Mouse (Mus musculus) heart, embryonic 16.5 days (tissue): ENCODE measurements around the gene Pgrmc1. TPM values are rescaled to one million over a fixed set of nuclear protein-coding genes. Genes with fewer than 3 reads are reported as not detected.
"Not testable (repeated sequence)": the region's sequence is repeated elsewhere in the genome, so short reads cannot be mapped to it uniquely, and the experiment has no call there.

Source experiments
- ATAC-seq: fragments of 200-750 bp; cut with Nextera tagmentation; replicated peaks from 2 replicates; pipeline ENCODE4 v1.8.0; 2017; ENCODE audit warnings: moderate number of reproducible peaks; ENCODE audit not compliant: insufficient read depth, low FRiP score; ENCODE audit errors: extremely low read depth
- H3K27ac ChIP-seq: fragments of 300-500 bp; sonication (generic); 2 replicates; pipeline ENCODE4 v1.5.1; 2014; ENCODE audit warnings: mild to moderate bottlenecking, low read length, control low read depth, moderate library complexity
- H3K27me3 ChIP-seq: fragments of 300-500 bp; sonication (generic); 2 replicates; pipeline ENCODE4 v1.6.1; 2014; ENCODE audit warnings: low read length, mixed read lengths; ENCODE audit not compliant: control insufficient read depth, insufficient read depth
- H3K36me3 ChIP-seq: fragments of 300-500 bp; sonication (generic); 2 replicates; pipeline ENCODE4 v1.6.1; 2014; ENCODE audit not compliant: control insufficient read depth, insufficient read depth
- H3K4me1 ChIP-seq: fragments of 300-500 bp; sonication (generic); 2 replicates; pipeline ENCODE4 v1.6.1; 2014; ENCODE audit warnings: low read length, mixed read lengths; ENCODE audit not compliant: control insufficient read depth, insufficient read depth
- H3K4me2 ChIP-seq: fragments of 300-500 bp; sonication (generic); 2 replicates; pipeline ENCODE4 v1.6.1; 2014; ENCODE audit warnings: low read depth, mild to moderate bottlenecking, control low read depth, low read length
- H3K4me3 ChIP-seq: fragments of 300-500 bp; sonication (generic); 2 replicates; pipeline ENCODE4 v1.5.1; 2014; ENCODE audit warnings: mild to moderate bottlenecking, control low read depth, low read length
- H3K9ac ChIP-seq: fragments of 300-500 bp; sonication (generic); 2 replicates; pipeline ENCODE4 v1.6.1; 2014; ENCODE audit warnings: low read length, control low read depth
- H3K9me3 ChIP-seq: fragments of 300-500 bp; sonication (generic); replicated peaks from 2 replicates; pipeline ENCODE4 v1.6.1; 2016; ENCODE audit warnings: low read length; ENCODE audit not compliant: control insufficient read depth
- WGBS: fragments of 180-500 bp; shearing (Covaris S2); extraction: QIAGEN DNeasy Blood & Tissue Kit; methylation state at CpG from one replicate; pipeline ENCODE4 v1.1.7; 2014; 5-methylcytosine and 5-hydroxymethylcytosine counted together
- polyA plus RNA-seq: library from polyadenylated mRNA; unstranded; fragments of >200 nt; fragmentation: Nextera tagmentation; extraction: Ambion mirVana; gene quantifications from 2 replicates; pipeline ENCODE4 v1.2.1, GENCODE M21; 2015

The Pgrmc1 gene
- polyA plus RNA-seq, 1 experiment from 2014 or later, result 130 TPM

DNA sequence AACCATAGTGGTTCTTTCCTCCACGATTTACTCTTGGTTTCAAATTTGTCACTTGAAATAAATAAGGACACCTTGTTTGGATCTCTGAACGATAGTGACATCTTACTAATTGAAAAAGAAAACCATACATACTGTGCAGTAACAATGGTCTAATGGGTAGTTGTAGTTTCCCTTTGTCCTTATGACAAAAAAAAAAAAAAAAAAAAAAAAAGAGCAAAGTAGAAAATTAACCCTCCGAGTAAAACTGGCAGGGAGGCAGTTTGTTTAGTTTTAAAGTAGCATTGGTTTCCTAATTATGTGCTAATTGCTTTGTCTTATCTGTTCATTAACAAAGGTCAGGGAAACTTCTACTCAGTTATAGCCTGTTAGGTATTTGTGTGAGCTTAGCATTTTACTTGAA, 35.9 kb upstream of the Pgrmc1 start:
- Histone ChIP-seq H3K9me3 (no peaks in the 10 kb centered on the region), H3K4me1 (no peaks in the 10 kb centered on the region), H3K4me3 (peak overlapping the region; percentile 34), H3K27me3 (no peaks in the 10 kb centered on the region), H3K27ac (no peak overlapping the region), H3K4me2 (peak overlapping the region; percentile 56), H3K36me3 (no peaks in the 10 kb centered on the region), H3K9ac (peak overlapping the region; percentile 59; the same call in 1 of the 2 replicates)
- ATAC-seq, result no peak
- 26% methylated on average over 3 of the region's 3 CpGs for WGBS

DNA sequence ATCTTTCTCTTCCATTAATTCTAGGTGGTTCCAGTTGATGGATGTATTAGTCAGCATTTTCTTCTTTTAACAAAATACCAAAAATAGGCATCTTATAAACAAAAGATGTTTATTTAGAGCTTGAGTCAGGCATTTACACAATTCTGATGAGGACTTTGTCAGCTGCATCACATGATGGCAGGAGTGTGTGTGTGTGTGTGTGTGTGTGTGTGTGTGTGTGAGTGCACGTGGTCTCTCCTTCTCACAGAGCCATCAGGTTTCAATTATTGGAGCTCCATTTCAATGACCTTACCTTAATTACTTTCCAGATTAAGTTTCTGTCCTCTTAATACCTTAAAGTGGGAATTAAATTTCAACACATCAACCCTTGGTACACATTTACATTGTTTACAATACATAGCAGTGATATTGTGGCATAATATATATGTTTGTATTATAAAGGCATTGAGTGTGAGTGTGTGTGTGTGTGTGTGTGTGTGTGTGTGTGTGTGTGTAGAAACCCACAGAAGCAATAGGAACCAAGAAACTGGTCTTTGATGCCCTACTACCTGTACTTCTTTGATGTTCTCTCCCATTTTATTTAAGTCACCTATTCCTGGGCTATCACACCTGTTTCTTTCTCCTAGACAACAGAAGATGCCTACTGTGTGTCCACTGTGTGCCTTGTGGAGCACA, 11.2 kb upstream of the Pgrmc1 start:
- H3K36me3 ChIP-seq, result no peaks in the 10 kb centered on the region
- no peak overlapping the region for H3K27ac ChIP-seq
- H3K9me3 ChIP-seq, result no peaks in the 10 kb centered on the region
- H3K4me1 ChIP-seq, result no peaks in the 10 kb centered on the region
- 83% methylated on average over 1 of the region's 1 CpGs for WGBS
- ATAC-seq, result no peak
- H3K27me3 ChIP-seq, result no peaks in the 10 kb centered on the region
- H3K4me2 ChIP-seq, result no peak overlapping the region
- H3K9ac ChIP-seq, result no peak overlapping the region
- no peak overlapping the region for H3K4me3 ChIP-seq

DNA sequence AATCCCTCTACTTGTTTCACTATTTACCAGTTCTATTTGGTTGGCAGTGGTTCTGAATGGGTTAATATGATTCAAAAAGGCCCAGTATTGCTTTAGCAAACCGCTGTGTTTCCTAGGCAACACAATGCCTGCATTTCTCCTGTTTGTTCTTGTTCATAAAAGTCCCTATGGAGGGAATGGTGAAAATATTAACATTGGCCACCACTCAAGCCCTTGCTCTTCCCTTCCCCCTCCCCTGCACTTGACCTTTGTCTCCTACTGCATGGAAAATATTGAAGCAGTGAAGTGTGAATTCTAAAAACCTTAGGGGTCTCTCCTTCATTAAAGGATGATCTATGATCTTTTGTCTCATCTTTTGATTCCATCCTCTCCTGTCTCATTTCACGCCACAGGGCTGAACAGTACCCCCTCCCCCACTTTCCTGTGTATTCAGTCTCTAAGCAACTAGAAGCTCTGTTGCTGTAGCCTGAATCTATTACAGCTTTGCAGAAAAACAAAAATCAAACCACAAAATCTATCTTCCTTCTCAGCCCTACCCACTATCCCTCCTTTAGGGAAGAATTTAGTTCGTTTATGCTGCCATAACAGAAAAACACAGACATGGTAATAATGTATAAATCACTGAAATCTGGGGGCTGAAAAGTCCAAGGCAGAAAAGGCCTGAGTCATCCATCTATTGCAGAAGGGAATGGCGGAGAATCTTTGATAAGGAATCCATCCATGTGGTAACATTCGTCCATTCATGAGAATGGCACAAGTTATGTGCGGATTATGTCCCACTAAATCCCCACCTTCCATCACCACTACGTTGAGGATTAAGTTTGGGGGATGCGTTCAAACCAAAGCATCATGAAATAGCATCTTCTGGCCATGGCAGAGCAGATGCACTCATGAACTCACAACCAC, 10.4 kb upstream of the Pgrmc1 start:
- no peaks in the 10 kb centered on the region for H3K27me3 ChIP-seq
- no peaks in the 10 kb centered on the region for H3K9me3 ChIP-seq
- no peak overlapping the region for H3K27ac ChIP-seq
- no peaks in the 10 kb centered on the region for H3K36me3 ChIP-seq
- no peak overlapping the region for H3K4me3 ChIP-seq
- 61% methylated on average over 8 of the region's 8 CpGs for whole genome bisulfite sequencing
- no peak overlapping the region for H3K9ac ChIP-seq
- H3K4me1 ChIP-seq, result no peaks in the 10 kb centered on the region
- ATAC-seq, result no peak
- no peak overlapping the region for H3K4me2 ChIP-seq

DNA sequence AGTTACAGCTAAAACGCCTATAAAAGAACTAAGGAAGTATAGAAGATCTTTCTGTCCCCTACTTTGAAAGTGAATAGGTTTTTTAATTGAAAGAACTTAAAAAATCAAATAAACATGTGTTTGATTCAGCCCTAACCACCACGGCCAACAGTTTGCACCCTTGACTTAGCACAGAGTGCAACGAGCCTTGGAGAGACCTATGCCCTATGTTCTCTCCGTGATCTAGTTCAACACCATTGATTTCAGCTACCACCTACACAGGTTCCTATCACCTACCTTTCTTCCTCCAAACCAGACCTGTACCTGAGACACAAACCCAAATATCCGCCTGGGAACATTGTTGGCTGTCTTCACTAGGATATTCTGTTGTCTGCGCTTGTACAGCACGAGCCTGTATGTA, 7.7 kb upstream of the Pgrmc1 start:
- WGBS, result 77% methylated on average over 7 of the region's 7 CpGs

DNA sequence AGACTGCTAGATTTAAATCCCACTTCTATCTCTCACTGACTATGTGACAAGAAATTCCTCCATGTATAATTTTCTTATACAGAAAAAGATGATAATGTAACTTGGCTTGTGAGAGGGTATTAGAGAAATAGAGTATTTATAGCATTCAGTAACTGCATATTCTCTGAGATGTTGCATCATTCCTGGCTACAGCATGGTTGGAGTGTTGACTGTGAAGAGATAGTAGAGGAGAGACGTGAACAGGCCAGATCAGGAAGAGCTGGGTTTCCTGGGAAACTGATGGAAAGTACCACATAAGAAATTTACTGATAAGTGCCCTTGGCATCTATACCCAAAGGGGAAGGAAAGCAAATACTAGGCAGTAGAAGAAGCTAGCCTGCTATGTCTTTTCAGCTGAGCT, 6.9 kb upstream of the Pgrmc1 start:
- Histone ChIP-seq H3K27ac (no peak overlapping the region), H3K27me3 (no peaks in the 10 kb centered on the region), H3K36me3 (no peaks in the 10 kb centered on the region), H3K9ac (no peak overlapping the region), H3K4me2 (no peak overlapping the region), H3K4me3 (no peak overlapping the region), H3K9me3 (no peaks in the 10 kb centered on the region), H3K4me1 (no peaks in the 10 kb centered on the region)
- 23% methylated on average over 1 of the region's 1 CpGs for WGBS
- ATAC-seq, result no peak

More for the DNA sequence above, 7.7 kb upstream of the Pgrmc1 start:
- H3K27me3 ChIP-seq, result no peaks in the 10 kb centered on the region
- H3K4me3 ChIP-seq, result no peak overlapping the region
- H3K9me3 ChIP-seq, result no peaks in the 10 kb centered on the region
- H3K4me1 ChIP-seq, result no peaks in the 10 kb centered on the region
- no peaks in the 10 kb centered on the region for H3K36me3 ChIP-seq
- H3K27ac ChIP-seq, result no peak overlapping the region
- no peak for ATAC-seq
- H3K9ac ChIP-seq, result no peak overlapping the region
- H3K4me2 ChIP-seq, result no peak overlapping the region

DNA sequence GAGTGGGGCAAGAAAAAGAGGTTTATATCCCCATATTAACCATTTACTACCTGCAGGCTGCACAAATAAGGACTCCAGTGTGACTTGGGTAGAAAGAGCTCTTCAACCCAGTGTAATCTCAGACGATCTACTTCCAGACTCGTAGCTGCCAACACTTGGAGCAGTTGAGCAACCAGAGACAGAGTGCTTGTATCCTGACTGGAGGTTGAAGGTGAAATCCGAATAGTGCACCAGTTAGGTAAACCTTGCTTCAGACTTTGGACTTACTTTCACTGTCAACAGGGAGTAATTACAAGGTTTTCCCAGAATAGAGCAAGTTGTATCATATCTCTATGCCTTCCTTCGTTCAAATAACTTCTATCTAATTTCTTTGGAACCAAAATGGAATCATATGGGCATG, 6.5 kb upstream of the Pgrmc1 start:
- 61% methylated on average over 4 of the region's 4 CpGs for WGBS
- Histone ChIP-seq H3K9me3 (no peaks in the 10 kb centered on the region), H3K4me3 (no peak overlapping the region), H3K4me1 (no peaks in the 10 kb centered on the region), H3K27ac (no peak overlapping the region), H3K36me3 (no peaks in the 10 kb centered on the region), H3K27me3 (no peaks in the 10 kb centered on the region), H3K4me2 (no peak overlapping the region), H3K9ac (no peak overlapping the region)
- ATAC-seq, result no peak

DNA sequence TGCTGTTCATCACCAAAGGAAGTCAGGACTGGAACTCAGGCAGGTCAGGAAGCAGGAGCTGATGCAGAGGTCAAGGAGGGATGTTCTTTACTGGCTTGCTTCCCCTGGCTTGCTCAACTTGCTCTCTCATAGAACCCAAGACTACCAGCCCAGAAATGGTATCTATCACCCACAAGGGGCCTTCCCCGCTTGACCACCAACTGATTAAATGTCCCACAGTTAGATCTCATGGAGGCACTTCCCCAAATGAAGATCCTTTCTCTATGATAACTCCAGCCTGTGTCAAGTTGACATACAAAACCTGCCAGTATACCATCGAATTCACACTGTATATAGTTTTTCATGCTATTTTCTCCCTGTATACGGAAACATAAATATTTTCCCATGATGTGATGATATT, 2.8 kb upstream of the Pgrmc1 start:
- Histone ChIP-seq H3K27ac (no peak overlapping the region), H3K27me3 (no peaks in the 10 kb centered on the region), H3K36me3 (peaks cover 2% of the 10 kb centered on the region; the same call in 1 of the 2 replicates), H3K4me3 (no peak overlapping the region), H3K4me2 (no peak overlapping the region), H3K4me1 (peaks cover 5% of the 10 kb centered on the region), H3K9me3 (no peaks in the 10 kb centered on the region; the same call in 1 of the 2 replicates), H3K9ac (no peak overlapping the region)
- 68% methylated on average over 3 of the region's 3 CpGs for whole genome bisulfite sequencing
- ATAC-seq, result no peak

DNA sequence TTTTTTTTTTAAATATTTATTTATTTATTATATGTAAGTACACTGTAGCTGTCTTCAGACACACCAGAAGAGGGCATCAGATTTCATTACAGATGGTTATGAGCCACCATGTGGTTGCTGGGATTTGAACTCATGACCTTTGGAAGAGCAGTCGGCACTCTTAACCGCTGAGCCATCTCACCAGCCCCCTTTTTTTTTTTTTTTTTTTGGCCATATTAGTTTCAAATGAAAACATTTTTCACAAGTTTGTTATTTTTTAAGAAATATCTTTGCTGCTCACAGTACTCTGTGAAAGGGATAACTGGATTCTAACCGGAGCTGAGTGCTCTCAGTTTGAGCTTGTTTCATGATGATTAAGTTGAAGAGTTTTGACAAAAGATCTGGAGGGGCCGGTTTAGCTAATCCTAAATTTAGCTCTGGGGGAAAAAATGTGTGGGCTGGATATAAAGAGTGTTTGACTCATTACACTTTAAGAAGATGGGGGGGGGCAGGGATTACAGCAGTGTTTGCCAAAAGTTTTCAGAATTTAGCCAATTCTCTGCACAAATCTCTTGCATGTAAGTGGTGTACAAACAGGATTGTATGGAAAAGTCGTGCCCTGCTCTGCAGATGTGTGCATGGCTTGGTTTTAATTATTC, 1.4 kb upstream of the Pgrmc1 start:
- H3K4me2 ChIP-seq, H3K27me3 ChIP-seq, H3K36me3 ChIP-seq, H3K4me1 ChIP-seq, H3K27ac ChIP-seq, ATAC-seq, H3K9me3 ChIP-seq, H3K4me3 ChIP-seq, H3K9ac ChIP-seq: not testable (repeated sequence)
- WGBS, result 60% methylated on average over 5 of the region's 5 CpGs

DNA sequence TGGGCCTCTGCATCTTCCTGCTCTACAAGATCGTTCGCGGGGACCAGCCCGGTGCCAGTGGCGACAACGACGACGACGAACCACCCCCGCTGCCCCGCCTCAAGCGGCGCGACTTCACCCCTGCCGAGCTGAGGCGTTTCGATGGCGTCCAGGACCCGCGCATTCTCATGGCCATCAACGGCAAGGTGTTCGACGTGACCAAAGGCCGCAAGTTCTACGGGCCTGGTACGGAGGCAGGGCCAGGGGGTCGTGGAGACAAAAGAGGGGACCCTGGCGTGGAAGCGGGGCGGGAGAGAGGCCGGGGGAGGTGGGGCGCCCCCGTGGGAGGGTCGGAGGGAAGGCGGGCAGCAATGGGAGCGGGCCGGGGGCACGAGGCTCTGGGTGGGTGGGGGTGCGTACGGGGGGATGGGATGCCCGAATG, 394 bp downstream of the Pgrmc1 start:
- Histone ChIP-seq H3K27me3 (no peaks in the 10 kb centered on the region), H3K4me1 (peaks cover 5% of the 10 kb centered on the region), H3K9me3 (no peaks in the 10 kb centered on the region; the same call in 1 of the 2 replicates), H3K36me3 (peaks cover 6% of the 10 kb centered on the region; the same call in 1 of the 2 replicates), H3K9ac (peak overlapping the region; percentile 91), H3K4me3 (peak overlapping the region; percentile 80), H3K27ac (peak overlapping the region; percentile 85), H3K4me2 (peak overlapping the region; percentile 68)
- 16% methylated on average over 40 of the region's 41 CpGs for WGBS
- ATAC-seq, result peak; percentile 12; the same call in 1 of the 2 replicates
